Mouse (Mus musculus): ENCODE data around the gene Crim1.
A peak's percentile ranks its signal among the peaks of the same experiment; 100 is the strongest.

Crim1 gene

GRCm38 (mm10) chr17:78417381-78418281 lies 217.6 kb downstream of the Crim1 start, which contains the start of gene Fez2:
Gene Fez2 (minus strand): TSS chr17:78418152.
- peak; percentile 91 to 92 for DNase-seq (ENCODE audit: low spot score in 2 of 2)

- DNase-seq (ENCODE audit: low spot score in 2 of 2), result no peak
Measured at GRCm38 (mm10) chr17:78419216-78419615, 219.2 kb downstream of the Crim1 start.

GRCm38 (mm10) chr17:78425026-78425425 lies 225.0 kb downstream of the Crim1 start:
- no peak for DNase-seq (ENCODE audit: low spot score in 2 of 2)

Measured in natural killer cell, adult 2 months (primary cell).